Mouse (Mus musculus): ENCODE results near the gene Plod1. TPM values are rescaled to one million over a fixed set of nuclear protein-coding genes. Genes with fewer than 3 reads are reported as not detected.

The Plod1 gene
- polyA plus RNA-seq (2014; fragmentation: Nextera tagmentation; extraction: Ambion mirVana) = 40.0 and 42.4 TPM in 2 replicates

DNA sequence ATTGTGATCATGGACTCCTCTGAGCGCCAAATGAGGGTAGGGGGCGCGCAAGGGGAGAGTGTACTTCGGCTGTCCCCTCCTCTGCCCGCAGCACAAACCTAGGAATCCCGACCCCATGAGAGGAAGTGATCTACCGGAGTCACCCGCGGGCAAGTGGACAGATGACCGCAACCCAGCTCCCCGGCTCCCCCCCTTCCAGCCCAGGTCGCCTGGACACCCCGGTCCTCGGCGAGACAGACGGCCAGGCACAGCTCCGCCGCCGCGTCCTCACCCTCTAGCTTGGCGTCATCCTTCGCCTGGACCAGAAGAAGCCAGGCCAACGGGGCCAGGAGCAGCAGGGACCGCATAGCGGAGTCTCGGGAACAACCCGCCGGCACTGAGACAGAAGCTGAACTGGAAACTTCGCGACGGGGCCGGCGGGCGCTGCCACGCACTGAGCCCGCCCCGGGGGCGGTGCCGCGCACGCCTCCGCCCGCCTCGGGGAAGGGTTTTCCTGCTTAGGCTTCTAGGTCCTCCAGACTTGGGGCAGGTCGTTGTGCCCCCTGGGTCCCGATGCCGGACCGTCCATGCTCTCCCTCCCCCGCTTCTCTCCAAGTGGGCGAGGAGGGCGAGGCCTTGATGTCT lies at the start of gene Plod1:
Gene Plod1 (minus strand): TSS at position 437 of the 624 bp plus-strand sequence.
- peak; percentile 69 for ATAC-seq (ENCODE audit: insufficient read depth)
- Histone ChIP-seq H3K4me2 (peak within 1 kb of the TSS; percentile 84), H3K9me3 (ENCODE audit: low read depth, low read length) (no peaks in the 10 kb centered on the region), H3K9ac (peak within 1 kb of the TSS; percentile 75), H3K27me3 (ENCODE audit: insufficient read depth, low read length) (no peaks in the 10 kb centered on the region), H3K4me1 (ENCODE audit: insufficient read depth) (peaks cover 13% of the 10 kb centered on the region), H3K36me3 (ENCODE audit: insufficient read depth) (no peaks in the 10 kb centered on the region), H3K4me3 (ENCODE audit: low read depth, low read length) (peak within 1 kb of the TSS; percentile 71), H3K27ac (ENCODE audit: low read depth) (peak within 1 kb of the TSS; percentile 65; the same call in 1 of the 2 replicates)
- DNase-seq = peak; percentile 90
- WGBS = under 1% methylated on average over 51 of the region's 51 CpGs
- TF ChIP-seq CTCF (IDR thresholded peaks at IDR 0.05; ENCODE audit: low read depth) = peak; percentile 24; the same call in 1 of the 2 replicates

DNA sequence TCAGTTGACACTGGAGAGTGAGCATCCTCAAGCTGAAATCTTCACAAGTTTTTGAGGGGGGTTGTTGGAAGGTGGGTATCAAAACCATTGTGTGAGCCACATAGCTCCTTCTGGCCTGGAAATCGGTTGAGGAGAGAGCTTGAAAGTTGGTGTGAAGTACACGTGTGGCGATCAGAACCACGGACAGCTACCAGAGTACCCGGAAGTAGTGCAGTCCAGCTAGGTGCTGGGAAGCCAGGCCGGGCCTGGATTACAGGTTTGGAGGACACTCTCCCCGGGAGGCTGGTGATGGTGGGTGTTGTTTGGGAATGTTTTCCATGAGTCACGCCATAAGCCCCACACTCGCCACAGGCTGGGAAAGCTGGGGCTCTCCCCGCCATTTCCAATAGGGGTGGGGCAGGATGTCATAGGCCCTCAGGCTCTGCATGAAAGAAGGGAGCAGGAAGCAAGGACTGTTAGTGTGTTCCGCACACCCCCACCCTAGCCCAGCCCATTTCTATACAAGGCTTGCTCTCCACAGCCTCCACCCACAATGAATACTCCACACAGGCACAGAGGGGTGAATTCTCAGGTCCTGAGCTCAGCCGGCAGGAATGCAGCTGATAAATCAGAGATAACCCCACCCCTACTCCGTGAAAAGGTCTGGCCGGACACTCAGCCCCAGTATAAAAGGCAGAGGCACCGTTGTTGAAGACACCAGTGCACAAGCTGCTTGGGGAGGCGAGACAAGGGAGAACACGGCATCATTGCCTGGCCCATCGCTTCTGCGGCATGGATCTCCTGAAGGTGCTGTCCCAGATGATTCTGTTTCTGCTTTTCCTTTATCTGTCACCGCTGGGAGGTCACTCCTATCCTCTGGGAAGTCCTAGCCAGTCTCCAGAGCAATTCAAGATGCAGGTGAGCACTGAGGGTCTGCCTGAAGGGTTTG lies 48.9 kb upstream of the Plod1 start, which contains the start of gene Nppb:
Gene Nppb (plus strand): TSS at position 584 of the 928 bp plus-strand sequence.
- H3K4me2 ChIP-seq = no peak within 1 kb of the TSS
- DNase-seq (peak; percentile 73), ATAC-seq (ENCODE audit: insufficient read depth) (peak; percentile 54; the same call in 1 of the 2 replicates)
- no peaks in the 10 kb centered on the region for H3K9me3 ChIP-seq (ENCODE audit: low read depth, low read length)
- 27% methylated on average over 20 of the region's 20 CpGs for WGBS
- TF ChIP-seq CTCF (IDR thresholded peaks at IDR 0.05; ENCODE audit: low read depth) = no peak
- H3K4me3 ChIP-seq (ENCODE audit: low read depth, low read length) = no peak within 1 kb of the TSS
- H3K36me3 ChIP-seq (ENCODE audit: insufficient read depth) = no peaks in the 10 kb centered on the region
- no peak within 1 kb of the TSS for H3K27ac ChIP-seq (ENCODE audit: low read depth)
- no peaks in the 10 kb centered on the region for H3K4me1 ChIP-seq (ENCODE audit: insufficient read depth)
- H3K9ac ChIP-seq = no peak within 1 kb of the TSS
- H3K27me3 ChIP-seq (ENCODE audit: insufficient read depth, low read length) = no peaks in the 10 kb centered on the region

DNA sequence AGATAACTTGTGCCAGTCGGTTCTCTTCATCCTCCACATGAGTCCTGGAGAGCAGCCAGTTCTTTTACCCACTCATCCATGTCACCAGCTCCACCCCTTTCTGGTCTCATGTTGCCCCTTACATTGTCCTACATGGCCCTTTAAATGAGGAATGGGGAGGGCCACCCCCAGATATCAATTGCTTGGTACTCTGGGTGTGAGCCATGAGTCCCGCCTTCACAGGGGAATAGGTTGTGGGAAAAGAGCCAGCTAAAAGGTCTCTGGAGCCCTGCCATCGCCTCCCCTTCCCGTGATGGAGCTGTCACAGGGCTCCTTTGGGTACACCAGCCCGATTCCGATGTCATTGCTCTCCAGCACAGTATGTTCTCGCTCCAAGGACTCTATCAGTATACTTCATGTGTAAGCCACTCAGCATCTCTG lies 42.9 kb upstream of the Plod1 start:
- DNase-seq = no peak
- Histone ChIP-seq H3K9ac (no peak overlapping the region), H3K27ac (ENCODE audit: low read depth) (no peak overlapping the region), H3K27me3 (ENCODE audit: insufficient read depth, low read length) (no peaks in the 10 kb centered on the region), H3K36me3 (ENCODE audit: insufficient read depth) (no peaks in the 10 kb centered on the region), H3K9me3 (ENCODE audit: low read depth, low read length) (no peaks in the 10 kb centered on the region), H3K4me1 (ENCODE audit: insufficient read depth) (no peaks in the 10 kb centered on the region), H3K4me2 (no peak overlapping the region), H3K4me3 (ENCODE audit: low read depth, low read length) (no peak overlapping the region)
- 77% methylated on average over 7 of the region's 7 CpGs for WGBS
- ATAC-seq (ENCODE audit: insufficient read depth) = no peak
- no peak for TF ChIP-seq CTCF (IDR thresholded peaks at IDR 0.05; ENCODE audit: low read depth)

DNA sequence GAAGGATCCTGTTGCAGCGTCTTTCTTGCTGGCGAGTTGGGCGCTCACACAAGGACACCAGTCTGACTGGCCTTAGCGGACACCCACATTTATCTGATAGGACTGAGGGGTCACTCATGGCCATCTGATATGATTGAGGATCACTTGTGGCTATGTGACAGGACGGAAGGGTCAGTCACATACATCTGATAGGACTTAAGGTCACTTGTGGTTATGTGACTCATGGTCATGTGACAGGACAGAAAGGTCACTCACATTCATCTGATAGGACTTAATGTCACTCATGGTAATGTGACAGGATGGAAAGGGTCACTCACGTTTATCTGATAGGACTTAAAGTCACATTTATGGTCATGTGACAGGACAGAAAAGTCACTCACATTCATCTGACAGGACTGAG lies 41.8 kb upstream of the Plod1 start:
- ATAC-seq (ENCODE audit: insufficient read depth) = no peak
- no peak overlapping the region for H3K4me2 ChIP-seq
- WGBS = 89% methylated on average over 6 of the region's 6 CpGs
- H3K9ac ChIP-seq = no peak overlapping the region
- H3K4me3 ChIP-seq (ENCODE audit: low read depth, low read length) = no peak overlapping the region
- H3K27me3 ChIP-seq (ENCODE audit: insufficient read depth, low read length) = no peaks in the 10 kb centered on the region
- no peaks in the 10 kb centered on the region for H3K36me3 ChIP-seq (ENCODE audit: insufficient read depth)
- no peaks in the 10 kb centered on the region for H3K4me1 ChIP-seq (ENCODE audit: insufficient read depth)
- no peaks in the 10 kb centered on the region for H3K9me3 ChIP-seq (ENCODE audit: low read depth, low read length)
- no peak for TF ChIP-seq CTCF (IDR thresholded peaks at IDR 0.05; ENCODE audit: low read depth)
- DNase-seq = no peak
- H3K27ac ChIP-seq (ENCODE audit: low read depth) = no peak overlapping the region

DNA sequence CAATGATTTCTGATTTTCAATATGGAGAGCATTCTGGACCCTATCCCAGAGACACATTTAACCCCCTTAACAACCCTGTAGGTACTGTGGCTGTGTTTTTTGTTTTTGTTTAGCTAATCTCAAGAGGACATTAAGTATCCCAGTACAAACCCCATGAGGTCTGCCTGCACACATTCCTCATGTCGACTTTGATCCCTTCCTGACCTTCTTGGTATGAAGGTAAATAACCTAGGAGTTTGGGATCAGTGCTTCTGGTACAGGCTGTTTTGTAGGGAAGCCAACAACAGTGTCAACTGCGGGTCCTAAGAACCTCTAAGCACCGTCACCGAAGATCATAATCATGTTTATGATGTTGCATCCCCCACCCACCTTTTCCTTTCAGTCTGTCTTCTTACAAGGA lies 41.2 kb upstream of the Plod1 start:
- no peak for ATAC-seq (ENCODE audit: insufficient read depth)
- no peak overlapping the region for H3K9ac ChIP-seq
- WGBS = 66% methylated on average over 4 of the region's 4 CpGs
- TF ChIP-seq CTCF (IDR thresholded peaks at IDR 0.05; ENCODE audit: low read depth) = no peak
- no peaks in the 10 kb centered on the region for H3K9me3 ChIP-seq (ENCODE audit: low read depth, low read length)
- H3K27me3 ChIP-seq (ENCODE audit: insufficient read depth, low read length) = no peaks in the 10 kb centered on the region
- H3K4me2 ChIP-seq = no peak overlapping the region
- H3K4me3 ChIP-seq (ENCODE audit: low read depth, low read length) = no peak overlapping the region
- no peaks in the 10 kb centered on the region for H3K36me3 ChIP-seq (ENCODE audit: insufficient read depth)
- no peaks in the 10 kb centered on the region for H3K4me1 ChIP-seq (ENCODE audit: insufficient read depth)
- no peak overlapping the region for H3K27ac ChIP-seq (ENCODE audit: low read depth)
- no peak for DNase-seq

DNA sequence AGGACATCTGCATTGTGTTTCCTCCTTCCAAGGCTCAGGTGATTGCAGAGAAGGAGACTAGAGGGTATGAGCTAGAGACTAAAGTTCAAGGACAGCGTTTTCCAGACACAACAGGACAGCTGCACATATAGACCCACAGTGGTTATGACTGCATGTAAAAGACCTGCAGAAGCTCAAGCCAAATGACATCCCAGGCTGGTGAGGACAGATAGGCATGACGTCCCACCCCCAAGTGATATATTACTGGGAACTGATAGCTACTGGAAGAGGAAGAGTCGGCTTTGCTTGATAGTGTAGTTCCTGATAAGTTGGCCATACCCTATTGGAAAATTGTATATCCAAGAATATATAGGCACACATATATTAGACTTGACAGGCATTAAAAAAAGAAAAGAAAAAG lies 39.7 kb upstream of the Plod1 start:
- H3K27ac ChIP-seq (ENCODE audit: low read depth) = no peak overlapping the region

DNA sequence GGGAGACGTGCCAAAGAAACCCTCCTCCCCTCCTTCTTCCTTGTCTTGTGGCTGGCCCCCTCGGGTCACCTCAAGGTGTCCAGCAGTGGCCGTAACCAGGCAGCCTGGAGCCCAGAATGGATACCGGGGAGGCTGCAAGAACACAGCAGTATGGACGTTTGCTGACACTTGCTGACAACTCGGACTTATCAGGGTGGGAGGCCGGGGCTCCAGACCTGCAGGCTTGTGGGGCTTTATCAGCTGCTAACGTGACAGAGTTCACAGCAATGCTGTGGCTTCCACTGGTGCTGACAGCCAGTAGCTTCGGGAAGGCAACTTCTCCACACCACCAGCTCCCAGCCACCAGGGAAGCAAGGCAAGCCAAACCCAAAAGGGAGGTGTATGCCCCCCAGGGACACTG lies 32.8 kb upstream of the Plod1 start:
- ATAC-seq (ENCODE audit: insufficient read depth) = no peak
- TF ChIP-seq CTCF (IDR thresholded peaks at IDR 0.05; ENCODE audit: low read depth) = no peak
- H3K9ac ChIP-seq = no peak overlapping the region
- H3K4me3 ChIP-seq (ENCODE audit: low read depth, low read length) = no peak overlapping the region
- no peak overlapping the region for H3K4me2 ChIP-seq
- H3K9me3 ChIP-seq (ENCODE audit: low read depth, low read length) = no peaks in the 10 kb centered on the region
- no peaks in the 10 kb centered on the region for H3K36me3 ChIP-seq (ENCODE audit: insufficient read depth)
- no peak overlapping the region for H3K27ac ChIP-seq (ENCODE audit: low read depth)
- H3K4me1 ChIP-seq (ENCODE audit: insufficient read depth) = no peaks in the 10 kb centered on the region
- no peaks in the 10 kb centered on the region for H3K27me3 ChIP-seq (ENCODE audit: insufficient read depth, low read length)
- no peak for DNase-seq
- 27% methylated on average over 9 of the region's 9 CpGs for WGBS

More for the DNA sequence above, 39.7 kb upstream of the Plod1 start:
- 60% methylated on average over 3 of the region's 3 CpGs for WGBS
- ATAC-seq (ENCODE audit: insufficient read depth) (no peak), DNase-seq (no peak)
- no peaks in the 10 kb centered on the region for H3K36me3 ChIP-seq (ENCODE audit: insufficient read depth)
- no peaks in the 10 kb centered on the region for H3K4me1 ChIP-seq (ENCODE audit: insufficient read depth)
- no peak overlapping the region for H3K9ac ChIP-seq
- no peaks in the 10 kb centered on the region for H3K9me3 ChIP-seq (ENCODE audit: low read depth, low read length)
- H3K4me3 ChIP-seq (ENCODE audit: low read depth, low read length) = no peak overlapping the region
- no peak overlapping the region for H3K4me2 ChIP-seq
- TF ChIP-seq CTCF (IDR thresholded peaks at IDR 0.05; ENCODE audit: low read depth) = no peak
- no peaks in the 10 kb centered on the region for H3K27me3 ChIP-seq (ENCODE audit: insufficient read depth, low read length)

Measured in lung, embryonic 14.5 days (tissue).